Mouse (Mus musculus) heart, embryonic 14.5 days (tissue): ENCODE data around the gene Babam1. TPM values are rescaled to one million over a fixed set of nuclear protein-coding genes. Genes with fewer than 3 reads are reported as not detected.

Experiments used
- ATAC-seq: fragments of 200-750 bp; cut with Nextera tagmentation; 2 replicates; pipeline ENCODE4 v1.8.0; 2017; ENCODE audit warnings: low read depth, moderate TSS enrichment; ENCODE audit not compliant: insufficient number of reproducible peaks, insufficient read depth, low FRiP score
- H3K27ac ChIP-seq, 2 experiments: fragments of 200-500 bp in 1 of 2; fragments of 300-500 bp in 1 of 2; sonication (generic) in 1 of 2; replicated peaks in 1 of 2; 2 replicates each; pipeline ENCODE4 v1.5.1; 2012 to 2014; ENCODE audit warnings: low read depth in 2 of 2, low read length in 2 of 2, control low read depth in 1 of 2, mild to moderate bottlenecking in 1 of 2, mixed read lengths in 1 of 2; ENCODE audit not compliant: control insufficient read depth in 1 of 2, insufficient read depth in 1 of 2
- H3K27me3 ChIP-seq: fragments of 300-500 bp; sonication (generic); 2 replicates; pipeline ENCODE4 v1.6.1; 2014; ENCODE audit warnings: mild to moderate bottlenecking, low read length, control low read depth; ENCODE audit not compliant: control insufficient read depth, insufficient read depth
- H3K36me3 ChIP-seq: fragments of 300-500 bp; sonication (generic); 2 replicates; pipeline ENCODE4 v1.6.1; 2014; ENCODE audit warnings: mild to moderate bottlenecking, control low read depth, low read length, mixed read lengths; ENCODE audit not compliant: control insufficient read depth, insufficient read depth
- H3K4me1 ChIP-seq, 2 experiments: fragments of 200-500 bp in 1 of 2; fragments of 300-500 bp in 1 of 2; sonication (generic) in 1 of 2; 2 replicates each; pipeline ENCODE4 v1.6.1; 2012 to 2014; ENCODE audit warnings: low read length in 2 of 2, control low read depth in 1 of 2, mixed read lengths in 1 of 2; ENCODE audit not compliant: control insufficient read depth in 2 of 2, insufficient read depth in 2 of 2
- H3K4me2 ChIP-seq: fragments of 300-500 bp; sonication (generic); 2 replicates; pipeline ENCODE4 v1.6.1; 2014; ENCODE audit warnings: mild to moderate bottlenecking, low read length
- H3K4me3 ChIP-seq, 2 experiments: fragments of 200-500 bp in 1 of 2; fragments of 300-500 bp in 1 of 2; sonication (generic) in 1 of 2; 2 replicates each; pipeline ENCODE4 v1.5.1; 2012 to 2014; ENCODE audit warnings: low read length in 2 of 2, mild to moderate bottlenecking in 2 of 2, control low read depth in 1 of 2, low read depth in 1 of 2, moderate library complexity in 1 of 2; ENCODE audit not compliant: control insufficient read depth in 1 of 2, insufficient read depth in 1 of 2
- H3K9ac ChIP-seq: fragments of 300-500 bp; sonication (generic); 2 replicates; pipeline ENCODE4 v1.6.1; 2014; ENCODE audit warnings: mild to moderate bottlenecking, low read length
- H3K9me3 ChIP-seq: fragments of 300-500 bp; sonication (generic); 2 replicates; pipeline ENCODE4 v1.6.1; 2016; ENCODE audit warnings: low read length, control low read depth; ENCODE audit not compliant: control insufficient read depth
- WGBS: fragments of 180-500 bp; shearing (Covaris S2); extraction: QIAGEN DNeasy Blood & Tissue Kit; methylation state at CpG from one replicate; pipeline ENCODE4 v1.1.7; 2014; 5-methylcytosine and 5-hydroxymethylcytosine counted together
- polyA plus RNA-seq: library from polyadenylated mRNA; unstranded; fragments of >200 nt; fragmentation: Nextera tagmentation; extraction: Ambion mirVana; gene quantifications from 2 replicates; pipeline ENCODE4 v1.2.1, GENCODE M21; 2014

Babam1 gene
- polyA plus RNA-seq, 1 experiment from 2014 or later = 86.1 TPM

GRCm38 (mm10) chr8:71383396-71383795 lies 13.3 kb upstream of the Babam1 start:
- no peak for ATAC-seq

GRCm38 (mm10) chr8:71383860-71384259 lies 12.8 kb upstream of the Babam1 start:
- Histone ChIP-seq H3K4me1 (peaks cover 9 to 26% of the 10 kb centered on the region in 2 experiments), H3K4me2 (no peak overlapping the region), H3K27me3 (no peaks in the 10 kb centered on the region), H3K27ac (no peak overlapping the region), H3K9me3 (no peaks in the 10 kb centered on the region), H3K9ac (no peak overlapping the region), H3K4me3 (no peak overlapping the region), H3K36me3 (no peaks in the 10 kb centered on the region)
- WGBS = 68% methylated on average over 3 of the region's 3 CpGs
- ATAC-seq = no peak

More at GRCm38 (mm10) chr8:71383396-71383795, 13.3 kb upstream of the Babam1 start:
- H3K9ac ChIP-seq = no peak overlapping the region
- H3K4me3 ChIP-seq = no peak overlapping the region
- no peak overlapping the region for H3K4me2 ChIP-seq
- no peaks in the 10 kb centered on the region for H3K9me3 ChIP-seq
- H3K27me3 ChIP-seq = no peaks in the 10 kb centered on the region
- 0 out of 4 replicates have a peak overlapping the region, but pooled peaks of 1 of the 2 experiments have one; percentile 87 for H3K27ac ChIP-seq
- WGBS = 36% methylated on average over 12 of the region's 12 CpGs
- peaks cover 9 to 29% of the 10 kb centered on the region in 2 experiments for H3K4me1 ChIP-seq
- peaks cover 3% of the 10 kb centered on the region for H3K36me3 ChIP-seq

GRCm38 (mm10) chr8:71385212-71385835 lies 11.3 kb upstream of the Babam1 start:
- no peak overlapping the region for H3K9ac ChIP-seq
- peaks cover 0 to 13% of the 10 kb centered on the region in 2 experiments; a peak in 3 of 4 replicates for H3K4me1 ChIP-seq
- ATAC-seq = no peak
- no peak overlapping the region for H3K27ac ChIP-seq
- no peaks in the 10 kb centered on the region for H3K36me3 ChIP-seq
- H3K4me3 ChIP-seq = no peak overlapping the region
- H3K27me3 ChIP-seq = no peaks in the 10 kb centered on the region
- 68% methylated on average over 12 of the region's 12 CpGs for WGBS
- no peak overlapping the region for H3K4me2 ChIP-seq
- H3K9me3 ChIP-seq = no peaks in the 10 kb centered on the region

- Histone ChIP-seq H3K4me1 (peaks cover 0 to 3% of the 10 kb centered on the region in 2 experiments; a peak in 3 of 4 replicates), H3K9me3 (no peaks in the 10 kb centered on the region), H3K4me2 (no peak overlapping the region), H3K4me3 (no peak overlapping the region), H3K27ac (no peak overlapping the region), H3K9ac (no peak overlapping the region), H3K27me3 (no peaks in the 10 kb centered on the region), H3K36me3 (no peaks in the 10 kb centered on the region)
- 36% methylated on average over 1 of the region's 1 CpGs for WGBS
- no peak for ATAC-seq
These were observed 8.4 kb upstream of the Babam1 start for GRCm38 (mm10) chr8:71388267-71388666.

- 80% methylated on average over 2 of the region's 2 CpGs for whole genome bisulfite sequencing
- Histone ChIP-seq H3K27ac (no peak overlapping the region), H3K4me1 (peaks cover 5 to 7% of the 10 kb centered on the region in 2 experiments; a peak in 2 of 4 replicates), H3K36me3 (no peaks in the 10 kb centered on the region), H3K4me3 (no peak overlapping the region), H3K9me3 (no peaks in the 10 kb centered on the region), H3K4me2 (no peak overlapping the region), H3K27me3 (no peaks in the 10 kb centered on the region), H3K9ac (no peak overlapping the region)
- no peak for ATAC-seq
These were observed 5.0 kb upstream of the Babam1 start for GRCm38 (mm10) chr8:71391696-71392095.

GRCm38 (mm10) chr8:71392391-71392790 lies 4.3 kb upstream of the Babam1 start:
- no peak overlapping the region for H3K9ac ChIP-seq
- H3K27ac ChIP-seq = no peak overlapping the region
- WGBS = 71% methylated on average over 5 of the region's 5 CpGs
- H3K36me3 ChIP-seq = no peaks in the 10 kb centered on the region
- no peaks in the 10 kb centered on the region for H3K9me3 ChIP-seq
- H3K27me3 ChIP-seq = no peaks in the 10 kb centered on the region
- H3K4me3 ChIP-seq = no peak overlapping the region
- H3K4me2 ChIP-seq = no peak overlapping the region
- ATAC-seq = no peak
- H3K4me1 ChIP-seq = peaks cover 8% of the 10 kb centered on the region in 2 experiments

- H3K27me3 ChIP-seq = no peaks in the 10 kb centered on the region
- 6% methylated on average over 3 of the region's 3 CpGs for WGBS
- H3K9me3 ChIP-seq = no peaks in the 10 kb centered on the region
- H3K9ac ChIP-seq = no peak overlapping the region
- no peak overlapping the region; a peak in 1 of 4 replicates for H3K4me3 ChIP-seq
- peaks cover 10 to 12% of the 10 kb centered on the region in 2 experiments for H3K4me1 ChIP-seq
- no peak for ATAC-seq
- H3K4me2 ChIP-seq = peak overlapping the region; percentile 25
- H3K36me3 ChIP-seq = peaks cover 2% of the 10 kb centered on the region; the same call in 1 of the 2 replicates
- H3K27ac ChIP-seq = no peak overlapping the region
These were observed 3.8 kb upstream of the Babam1 start for GRCm38 (mm10) chr8:71392871-71393270.
